In genomic region chr19:16331047-16331446, GRCm38 (mm10) we compare ENCODE assay signal across 23 mouse cellular contexts.
DNase-seq lines count a peak whose midpoint lies in the region; ATAC-seq and TF ChIP-seq lines count a peak whose summit lies in the region.
"Had no signal": no experiment of that assay in that cellular context is flagged by ENCODE, and none has a peak within 500 bp of the region (broad histone marks: within the 10 kb centered on the region; RNA-seq: fewer than 3 reads in every experiment).

No protein-coding gene starts in this region.

- CTCF ChIA-PET in Patski (lab: Charles Lee), result interaction anchor here (0.8 to 2.0 kb wide), 2 partner anchors 10 to 11 kb away, joined by 3 to 11 read pairs; no protein-coding TSS in a partner anchor

- in situ Hi-C loops in Patski (cut with MboI; ENCODE audit: low pct_unique_long_range_greater_than_20kb), result no loop called here

- POLR2A ChIA-PET in Patski (lab: Charles Lee), result no interaction called here

- no peak for ATAC-seq in heart, postnatal 0 days (ENCODE audit: insufficient read depth, low read depth)
- no peak for ATAC-seq in liver, embryonic 14.5 days (ENCODE audit: insufficient read depth)
- ATAC-seq in Patski, result no peak
- ATAC-seq in stomach, postnatal 0 days (ENCODE audit: low FRiP score, low TSS enrichment), result no peak
- ATAC-seq: activated CD4-positive, CD25-positive, alpha-beta regulatory T cell, adult 4 months; forebrain, embryonic 13.5 days; intestine, embryonic 15.5 days had no signal

- 0 out of 2 replicates have a peak, but pooled peaks have one; percentile 23 for TF ChIP-seq CTCF in heart, postnatal 0 days (IDR thresholded peaks at IDR 0.05; ENCODE audit: low read depth)
- 0 out of 2 replicates have a peak, but pooled peaks have one; percentile 6 for TF ChIP-seq CTCF in liver, embryonic 14.5 days (IDR thresholded peaks at IDR 0.05; ENCODE audit: low read depth)
- TF ChIP-seq CTCF in Patski (IDR thresholded peaks at IDR 0.05), result peak; percentile 49
- peak; percentile 54 for TF ChIP-seq CTCF in stomach, postnatal 0 days (IDR thresholded peaks at IDR 0.05; ENCODE audit: low read depth)

- no peaks in the 10 kb centered on the region for H3K27me3 ChIP-seq in heart, postnatal 0 days (ENCODE audit: control insufficient read depth, insufficient read depth, low read length)
- no peaks in the 10 kb centered on the region for H3K27me3 ChIP-seq in liver, embryonic 14.5 days (ENCODE audit: control insufficient read depth, insufficient read depth, low read length)
- no peaks in the 10 kb centered on the region for H3K27me3 ChIP-seq in Patski
- no peaks in the 10 kb centered on the region for H3K27me3 ChIP-seq in stomach, postnatal 0 days (ENCODE audit: control insufficient read depth, insufficient read depth, low read length)
- H3K27me3 ChIP-seq: CH12.LX; embryonic facial prominence, embryonic 13.5 days; forebrain, embryonic 13.5 days; hindbrain, embryonic 15.5 days; intestine, embryonic 15.5 days; limb, embryonic 12.5 days; liver, embryonic 13.5 days had no signal

- no peak overlapping the region for H3K27ac ChIP-seq in heart, postnatal 0 days (ENCODE audit: low read depth)
- H3K27ac ChIP-seq in liver, embryonic 14.5 days, result no peak overlapping the region
- no peak overlapping the region for H3K27ac ChIP-seq in stomach, postnatal 0 days (replicated peaks)
- H3K27ac ChIP-seq: embryonic facial prominence, embryonic 13.5 days; forebrain, embryonic 13.5 days; hindbrain, embryonic 15.5 days; intestine, embryonic 15.5 days; limb, embryonic 12.5 days; liver, embryonic 13.5 days had no signal

- no peak for DNase-seq in heart, postnatal 0 days (ENCODE audit: low spot score)
- DNase-seq in heart, postnatal 14 days, result no peak
- DNase-seq in liver, embryonic 14.5 days (ENCODE audit: low read depth in 3 of 3, low spot score in 3 of 3), result no peak
- DNase-seq in liver (no peak), Patski (ENCODE audit: low read depth, low spot score) (no peak)
- no peak for DNase-seq in stomach, postnatal 0 days (ENCODE audit: low spot score)
- DNase-seq in right cerebral cortex, adult 18-20 months, result no peak
- DNase-seq: adrenal gland, postnatal 10 days; B cell, adult 2 months; cerebellum, adult 2 months; cerebellum, postnatal 25 days; embryo, embryonic 11 days; gastrocnemius, postnatal 36 days; liver, embryonic 13.5 days had no signal

- H3K9me3 ChIP-seq in heart, postnatal 0 days (replicated peaks; ENCODE audit: control insufficient read depth, low read length), result no peaks in the 10 kb centered on the region
- no peaks in the 10 kb centered on the region for H3K9me3 ChIP-seq in liver, embryonic 14.5 days (ENCODE audit: control insufficient read depth, low read length)
- no peaks in the 10 kb centered on the region for H3K9me3 ChIP-seq in stomach, postnatal 0 days (ENCODE audit: control insufficient read depth, low read length)
- H3K9me3 ChIP-seq: embryonic facial prominence, embryonic 13.5 days; forebrain, embryonic 13.5 days; G1E; hindbrain, embryonic 15.5 days; intestine, embryonic 15.5 days; limb, embryonic 12.5 days; liver, embryonic 13.5 days had no signal

- WGBS in heart, postnatal 0 days, result 92% methylated on average over 6 of the region's 6 CpGs
- WGBS in liver, embryonic 14.5 days (ENCODE audit: insufficient replicate concordance), result 65% methylated on average over 6 of the region's 6 CpGs
- 92% methylated on average over 6 of the region's 6 CpGs for WGBS in stomach, postnatal 0 days

- H3K4me3 ChIP-seq in heart, postnatal 0 days (ENCODE audit: low read depth, low read length), result no peak overlapping the region
- H3K4me3 ChIP-seq in liver, embryonic 14.5 days (ENCODE audit: insufficient read depth in 1 of 2, low read depth in 2 of 2, low read length in 2 of 2), result no peak overlapping the region
- no peak overlapping the region for H3K4me3 ChIP-seq in stomach, postnatal 0 days (ENCODE audit: low read depth, low read length)
- H3K4me3 ChIP-seq: embryonic facial prominence, embryonic 13.5 days; forebrain, embryonic 13.5 days; hindbrain, embryonic 15.5 days; intestine, embryonic 15.5 days; limb, embryonic 12.5 days; liver, embryonic 13.5 days had no signal

- no peak overlapping the region for H3K4me2 ChIP-seq in heart, postnatal 0 days (ENCODE audit: low read depth, low read length)
- H3K4me2 ChIP-seq in liver, embryonic 14.5 days (ENCODE audit: low read depth), result no peak overlapping the region
- no peak overlapping the region for H3K4me2 ChIP-seq in stomach, postnatal 0 days (replicated peaks; ENCODE audit: low read depth)
- H3K4me2 ChIP-seq: embryonic facial prominence, embryonic 13.5 days; forebrain, embryonic 13.5 days; hindbrain, embryonic 15.5 days; intestine, embryonic 15.5 days; limb, embryonic 12.5 days; liver, embryonic 13.5 days; midbrain, embryonic 11.5 days had no signal

- no peak for TF ChIP-seq EP300 in heart, postnatal 0 days (IDR thresholded peaks at IDR 0.05; ENCODE audit: low read depth)
- no peak for TF ChIP-seq EP300 in liver, embryonic 14.5 days (IDR thresholded peaks at IDR 0.05; ENCODE audit: low read depth)
- no peak for TF ChIP-seq EP300 in stomach, postnatal 0 days (optimal IDR thresholded peaks at IDR 0.05)

- peaks cover 35% of the 10 kb centered on the region for H3K4me1 ChIP-seq in heart, postnatal 0 days (ENCODE audit: control insufficient read depth, insufficient read depth)
- peaks cover 0 to 2% of the 10 kb centered on the region in 2 experiments; a peak in 1 of 4 replicates for H3K4me1 ChIP-seq in liver, embryonic 14.5 days (replicated peaks; ENCODE audit: control insufficient read depth in 2 of 2, insufficient read depth in 2 of 2, low read length in 1 of 2)
- no peaks in the 10 kb centered on the region; the same call in 1 of the 2 replicates for H3K4me1 ChIP-seq in stomach, postnatal 0 days (replicated peaks; ENCODE audit: control insufficient read depth, insufficient read depth)

- H3K36me3 ChIP-seq in heart, postnatal 0 days (replicated peaks; ENCODE audit: control insufficient read depth, insufficient read depth, low read length), result peaks cover 18% of the 10 kb centered on the region
- no peaks in the 10 kb centered on the region for H3K36me3 ChIP-seq in liver, embryonic 14.5 days (replicated peaks; ENCODE audit: control insufficient read depth, insufficient read depth, low read depth)
- peaks cover 3% of the 10 kb centered on the region; the same call in 1 of the 2 replicates for H3K36me3 ChIP-seq in stomach, postnatal 0 days (ENCODE audit: control insufficient read depth, insufficient read depth, low read length)
- H3K36me3 ChIP-seq: G1E had no signal

- no peak overlapping the region for H3K9ac ChIP-seq in heart, postnatal 0 days (replicated peaks; ENCODE audit: low read depth, low read length)
- H3K9ac ChIP-seq in liver, embryonic 14.5 days (replicated peaks), result no peak overlapping the region
- H3K9ac ChIP-seq in stomach, postnatal 0 days (ENCODE audit: low read length), result no peak overlapping the region
- H3K9ac ChIP-seq: embryonic facial prominence, embryonic 13.5 days; forebrain, embryonic 13.5 days; hindbrain, embryonic 15.5 days; intestine, embryonic 15.5 days; limb, embryonic 12.5 days; liver, embryonic 13.5 days had no signal

- intact Hi-C loops in heart, postnatal 14 days (cut with DNase I), result no loop called here
